Mouse (Mus musculus) hindbrain, embryonic 10.5 days (tissue): Measurements from ENCODE around the gene Slc25a21. TPM values are rescaled to one million over a fixed set of nuclear protein-coding genes. Genes with fewer than 3 reads are reported as not detected.

Source experiments
- DNase-seq: peaks from one replicate; pipeline ENCODE4 v3.0.0-alpha.2; 2017; ENCODE audit warnings: low spot score
- H3K27ac ChIP-seq: fragments of 300-500 bp; sonication (generic); 2 replicates; pipeline ENCODE4 v1.5.1; 2016; ENCODE audit warnings: mild to moderate bottlenecking, moderate library complexity
- H3K27me3 ChIP-seq: fragments of 300-500 bp; sonication (generic); 2 replicates; pipeline ENCODE4 v1.6.1; 2016; ENCODE audit warnings: mild to moderate bottlenecking; ENCODE audit not compliant: poor library complexity, insufficient read depth, severe bottlenecking
- H3K36me3 ChIP-seq: fragments of 300-500 bp; sonication (generic); 2 replicates; pipeline ENCODE4 v1.6.1; 2016; ENCODE audit warnings: mild to moderate bottlenecking, moderate library complexity
- H3K4me1 ChIP-seq: fragments of 300-500 bp; sonication (generic); replicated peaks from 2 replicates; pipeline ENCODE4 v1.6.1; 2016; ENCODE audit warnings: mild to moderate bottlenecking
- H3K4me3 ChIP-seq: fragments of 300-500 bp; sonication (generic); 2 replicates; pipeline ENCODE4 v1.5.1; 2016; ENCODE audit warnings: mild to moderate bottlenecking, moderate library complexity
- H3K9me3 ChIP-seq: fragments of 300-500 bp; sonication (generic); 2 replicates; pipeline ENCODE4 v1.6.1; 2016; ENCODE audit warnings: mild to moderate bottlenecking, moderate library complexity
- WGBS: fragments of 180-500 bp; shearing (Covaris S2); methylation state at CpG from one replicate; pipeline ENCODE4 v1.1.7; 2016; 5-methylcytosine and 5-hydroxymethylcytosine counted together
- polyA plus RNA-seq: library from polyadenylated mRNA; unstranded; fragments of >200 nt; fragmentation: Nextera tagmentation; extraction: Ambion mirVana; gene quantifications from 2 replicates; pipeline ENCODE4 v1.2.1, GENCODE M21; 2016

Gene Slc25a21
- polyA plus RNA-seq, 1 experiment from 2014 or later, result 1.3 TPM

DNA sequence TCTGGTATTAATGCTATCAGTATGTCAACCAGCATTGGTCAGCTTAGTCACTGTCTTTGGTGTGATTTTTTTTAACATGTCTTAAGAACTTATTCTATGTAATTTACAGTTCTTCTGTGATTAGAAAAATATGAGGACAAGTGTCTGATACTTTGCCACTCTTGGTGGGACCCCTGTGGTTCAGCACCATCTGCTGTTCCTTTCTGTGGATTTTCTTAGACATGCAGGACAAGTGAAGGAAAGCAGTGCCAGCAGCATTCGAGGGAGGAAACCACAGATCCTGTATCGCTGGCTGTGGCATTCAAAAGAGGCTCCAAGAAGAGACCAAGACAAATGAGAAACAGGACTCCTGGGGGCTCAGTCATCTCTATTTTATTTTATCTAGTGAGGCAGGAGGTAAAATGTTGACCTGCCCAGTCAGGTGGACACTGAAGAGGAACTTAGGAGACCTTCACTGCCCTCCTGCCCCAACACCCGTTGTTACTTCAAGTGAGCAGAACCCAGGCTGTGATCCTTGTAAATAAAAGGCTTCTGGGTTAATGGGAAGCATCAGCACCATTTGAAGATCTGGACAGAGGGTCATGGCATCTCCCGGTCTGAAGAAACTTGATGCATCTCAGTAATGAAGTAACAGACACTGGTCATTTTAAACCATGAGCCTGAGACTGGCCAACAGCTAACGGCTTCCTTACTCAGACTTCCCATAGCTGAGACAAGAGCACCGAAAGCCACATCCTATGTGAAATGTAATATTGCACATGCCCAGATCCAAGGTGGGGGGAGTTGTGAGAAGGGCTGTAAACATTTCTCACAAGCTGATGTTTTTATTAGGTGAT, 306.2 kb downstream of the Slc25a21 start:
- H3K36me3 ChIP-seq, result no peaks in the 10 kb centered on the region
- H3K4me3 ChIP-seq, result no peak overlapping the region
- no peak for DNase-seq
- H3K9me3 ChIP-seq, result no peaks in the 10 kb centered on the region
- WGBS, result 63% methylated on average over 6 of the region's 6 CpGs
- H3K4me1 ChIP-seq, result peaks cover 5% of the 10 kb centered on the region
- H3K27ac ChIP-seq, result no peak overlapping the region
- peaks cover 5% of the 10 kb centered on the region; the same call in 1 of the 2 replicates for H3K27me3 ChIP-seq

DNA sequence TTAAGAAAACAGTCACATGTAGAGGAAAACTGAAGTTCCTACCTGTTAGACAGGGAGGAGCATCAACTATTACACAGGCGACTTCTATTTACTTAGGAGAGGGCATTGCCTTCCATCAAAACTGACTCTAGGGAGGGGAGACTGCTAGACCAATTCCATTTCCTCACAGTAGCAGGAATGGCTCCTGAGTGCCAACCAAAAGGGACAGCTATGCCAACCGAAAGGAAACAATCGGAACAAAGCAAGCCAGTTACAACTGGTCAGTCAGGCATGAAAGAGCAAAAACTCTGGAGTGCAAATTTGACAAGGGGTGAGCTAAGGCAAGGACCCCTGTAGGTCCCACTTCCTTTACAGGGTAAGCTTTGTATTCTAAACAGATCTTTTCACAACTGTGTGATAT, 319.5 kb downstream of the Slc25a21 start:
- 37% methylated on average over 3 of the region's 3 CpGs for WGBS
- Histone ChIP-seq H3K27me3 (no peaks in the 10 kb centered on the region), H3K27ac (no peak overlapping the region), H3K36me3 (no peaks in the 10 kb centered on the region), H3K9me3 (no peaks in the 10 kb centered on the region), H3K4me3 (no peak overlapping the region), H3K4me1 (peaks cover 19% of the 10 kb centered on the region; the same call in 1 of the 2 replicates)
- DNase-seq, result no peak

DNA sequence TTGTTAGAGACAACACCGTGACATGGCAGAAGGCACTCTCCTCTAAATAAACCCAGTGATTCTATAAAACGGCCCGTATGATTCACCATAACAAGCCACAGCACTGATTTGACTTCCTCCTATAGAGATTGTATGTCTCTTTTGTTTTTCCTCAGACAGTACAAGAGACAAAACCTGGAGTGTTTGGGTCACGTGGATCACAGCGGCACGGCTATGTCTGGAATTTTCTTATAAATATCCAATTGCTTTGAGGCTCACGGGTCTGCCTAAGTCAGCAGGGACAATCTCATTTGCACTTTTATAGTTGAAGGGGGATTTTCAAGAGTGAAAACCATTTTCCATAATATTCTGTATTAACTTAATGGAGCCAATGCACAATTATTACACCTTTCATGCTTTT, 320.7 kb downstream of the Slc25a21 start:
- DNase-seq, result no peak
- H3K36me3 ChIP-seq, result no peaks in the 10 kb centered on the region
- WGBS, result 43% methylated on average over 7 of the region's 7 CpGs

DNA sequence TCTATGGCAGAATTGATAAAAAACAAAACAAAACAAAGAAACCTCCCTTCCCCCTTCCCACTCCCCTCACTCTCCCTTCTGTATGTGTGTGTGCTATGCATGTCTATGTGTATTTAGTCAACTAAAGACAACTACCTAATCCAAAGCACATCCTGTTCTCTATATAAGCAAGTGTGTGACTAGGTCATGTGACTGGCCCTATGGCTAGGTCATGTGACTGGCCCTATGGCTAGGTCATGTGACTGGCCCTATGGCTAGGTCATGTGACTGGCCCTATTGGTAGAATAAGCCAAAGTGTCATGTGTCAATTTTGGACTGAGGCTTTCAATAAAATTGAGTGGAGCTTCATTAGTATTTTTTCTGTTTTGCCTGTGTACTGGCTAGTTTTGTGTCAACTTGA, 324.1 kb downstream of the Slc25a21 start:
- DNase-seq, result no peak
- Histone ChIP-seq H3K27me3 (no peaks in the 10 kb centered on the region), H3K9me3 (no peaks in the 10 kb centered on the region), H3K4me3 (no peak overlapping the region), H3K27ac (no peak overlapping the region), H3K4me1 (peaks cover 12% of the 10 kb centered on the region; the same call in 1 of the 2 replicates), H3K36me3 (no peaks in the 10 kb centered on the region)

More for the DNA sequence above, 320.7 kb downstream of the Slc25a21 start:
- no peaks in the 10 kb centered on the region for H3K27me3 ChIP-seq
- H3K9me3 ChIP-seq, result no peaks in the 10 kb centered on the region
- H3K27ac ChIP-seq, result no peak overlapping the region
- H3K4me3 ChIP-seq, result no peak overlapping the region
- peaks cover 19% of the 10 kb centered on the region; the same call in 1 of the 2 replicates for H3K4me1 ChIP-seq

DNA sequence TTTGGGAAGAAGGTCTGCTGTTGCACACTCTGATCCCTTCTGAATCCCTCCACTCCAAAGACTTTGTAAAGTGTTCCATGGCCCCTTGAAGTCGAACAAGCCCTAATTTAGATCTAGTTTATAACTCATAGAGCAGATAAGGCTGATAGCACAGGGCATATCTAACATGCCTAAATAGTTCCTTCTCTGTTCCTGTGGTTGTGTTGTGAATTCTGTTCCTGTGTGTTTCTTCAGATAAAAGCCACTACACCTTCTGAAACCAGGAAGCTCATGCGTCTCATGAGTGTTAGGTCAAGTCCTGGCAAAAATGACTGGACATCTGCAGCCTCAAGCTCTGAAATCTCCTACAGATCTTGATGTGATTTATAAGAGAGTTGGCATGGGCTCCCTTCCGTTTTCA, 326.7 kb downstream of the Slc25a21 start:
- Histone ChIP-seq H3K27ac (no peak overlapping the region), H3K36me3 (no peaks in the 10 kb centered on the region), H3K9me3 (no peaks in the 10 kb centered on the region), H3K4me1 (no peaks in the 10 kb centered on the region), H3K27me3 (no peaks in the 10 kb centered on the region), H3K4me3 (no peak overlapping the region)
- 88% methylated on average over 3 of the region's 3 CpGs for WGBS
- DNase-seq, result no peak

DNA sequence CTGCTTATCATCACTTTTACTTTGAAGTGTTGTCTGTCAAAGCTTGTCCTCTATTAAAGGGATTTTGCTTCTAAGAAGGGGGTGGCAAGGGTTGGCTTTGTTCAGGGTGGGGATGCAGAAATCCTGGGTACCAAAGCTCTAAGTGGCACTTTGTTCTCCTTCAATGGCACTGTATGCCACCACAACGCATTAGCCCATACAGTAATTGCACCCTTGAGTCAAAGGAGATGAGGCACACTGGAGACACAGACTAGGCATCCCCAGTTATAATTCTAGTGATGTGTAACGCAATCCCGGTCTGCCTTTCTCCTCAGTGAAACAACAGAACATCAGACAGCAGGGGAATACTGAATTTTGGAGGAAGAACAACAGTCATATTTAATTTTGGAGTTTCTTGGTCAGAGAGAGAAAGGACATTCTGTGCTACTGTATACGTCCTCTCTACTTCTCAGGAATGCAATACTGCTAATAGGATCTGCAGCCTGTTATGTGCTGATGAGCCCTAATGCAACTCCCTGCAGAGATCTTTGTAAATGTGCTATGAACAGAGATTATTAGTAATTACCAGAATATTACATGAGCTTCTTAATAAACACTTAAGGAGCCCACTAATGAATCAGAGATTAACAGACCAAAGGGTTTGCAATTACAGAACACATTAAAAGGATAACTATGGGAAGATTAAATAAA, 333.3 kb downstream of the Slc25a21 start:
- H3K27ac ChIP-seq, result no peak overlapping the region
- WGBS, result 86% methylated on average over 4 of the region's 4 CpGs
- no peak for DNase-seq
- H3K4me3 ChIP-seq, result no peak overlapping the region
- H3K4me1 ChIP-seq, result no peaks in the 10 kb centered on the region
- no peaks in the 10 kb centered on the region for H3K27me3 ChIP-seq
- no peaks in the 10 kb centered on the region for H3K9me3 ChIP-seq
- no peaks in the 10 kb centered on the region for H3K36me3 ChIP-seq

DNA sequence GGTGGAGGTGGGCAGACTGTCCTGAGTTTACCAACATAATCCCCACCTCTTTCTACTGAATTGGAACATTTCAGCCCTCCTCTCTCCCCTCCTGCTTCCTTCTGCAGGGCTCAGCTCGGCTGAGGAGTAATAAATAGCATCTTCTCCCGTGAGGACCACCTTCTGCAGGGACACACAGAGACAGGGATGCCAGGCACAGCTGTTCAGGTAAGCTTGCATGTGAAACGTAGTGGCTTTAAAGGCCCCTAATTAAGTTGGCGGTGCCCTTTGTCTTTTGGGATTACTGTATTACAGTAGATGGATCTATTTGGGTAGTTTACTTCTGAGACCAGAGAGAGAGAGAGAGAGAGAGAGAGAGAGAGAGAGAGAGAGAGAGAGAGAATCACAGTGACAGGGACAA, 344.6 kb downstream of the Slc25a21 start:
- no peak overlapping the region for H3K4me3 ChIP-seq
- no peaks in the 10 kb centered on the region for H3K9me3 ChIP-seq
- no peaks in the 10 kb centered on the region for H3K27me3 ChIP-seq
- H3K36me3 ChIP-seq, result no peaks in the 10 kb centered on the region
- no peak overlapping the region for H3K27ac ChIP-seq
- DNase-seq, result no peak
- WGBS, result 52% methylated on average over 4 of the region's 4 CpGs
- H3K4me1 ChIP-seq, result no peaks in the 10 kb centered on the region

GRCm38 (mm10) chr12:56851464-56851863, 345.8 kb downstream of the Slc25a21 start:
- H3K27me3 ChIP-seq, result no peaks in the 10 kb centered on the region
- no peak overlapping the region for H3K4me3 ChIP-seq
- H3K9me3 ChIP-seq, result no peaks in the 10 kb centered on the region
- no peak for DNase-seq
- no peak overlapping the region for H3K27ac ChIP-seq
- WGBS, result 55% methylated on average over 3 of the region's 3 CpGs
- H3K36me3 ChIP-seq, result no peaks in the 10 kb centered on the region
- H3K4me1 ChIP-seq, result no peaks in the 10 kb centered on the region

DNA sequence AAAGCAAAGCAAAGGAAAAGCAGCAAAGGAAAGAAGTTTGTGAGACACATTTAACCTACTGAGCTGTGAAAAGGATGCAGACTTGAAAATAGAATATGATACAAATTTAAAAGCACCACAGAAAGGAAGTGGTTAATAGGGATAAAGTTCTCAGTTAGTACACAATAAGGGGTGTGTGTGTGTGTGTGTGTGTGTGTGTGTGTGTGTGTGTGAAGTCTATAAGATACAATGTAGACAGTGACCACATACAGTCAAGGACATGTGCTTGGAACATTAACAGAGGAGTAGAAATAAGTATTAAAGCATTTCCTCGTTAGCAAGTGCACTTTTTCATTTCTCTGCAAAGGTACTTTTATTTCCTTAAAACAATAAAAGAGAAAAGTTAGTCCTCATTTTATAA, 367.3 kb downstream of the Slc25a21 start:
- Histone ChIP-seq H3K27me3 (peaks cover 6% of the 10 kb centered on the region), H3K4me3 (no peak overlapping the region), H3K27ac (no peak overlapping the region), H3K4me1 (peaks cover 17% of the 10 kb centered on the region), H3K9me3 (no peaks in the 10 kb centered on the region), H3K36me3 (no peaks in the 10 kb centered on the region)
- 80% methylated on average over 1 of the region's 1 CpGs for WGBS
- no peak for DNase-seq

DNA sequence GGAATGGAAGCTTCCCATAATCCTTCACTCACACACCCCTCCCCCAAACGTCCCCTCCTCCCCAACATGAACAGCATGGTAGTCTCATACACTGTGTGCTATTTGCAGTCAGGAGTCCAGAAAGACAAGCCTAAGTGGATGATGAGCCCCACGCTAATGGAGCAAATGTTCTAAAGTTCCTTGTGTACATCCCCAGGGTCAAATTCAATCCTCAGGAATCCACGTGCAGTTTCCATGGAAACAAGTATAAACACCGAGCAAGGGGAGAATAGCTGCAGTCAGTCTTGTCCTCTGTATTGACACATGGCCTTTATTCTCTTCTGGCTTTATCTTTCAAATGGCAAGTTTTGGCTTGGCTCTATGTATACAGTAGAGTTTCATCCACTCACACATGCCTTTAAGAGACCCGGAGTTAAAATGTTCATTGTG, 367.8 kb downstream of the Slc25a21 start:
- Histone ChIP-seq H3K27ac (peak overlapping the region; percentile 67), H3K36me3 (no peaks in the 10 kb centered on the region), H3K9me3 (no peaks in the 10 kb centered on the region), H3K27me3 (peaks cover 6% of the 10 kb centered on the region), H3K4me1 (peaks cover 17% of the 10 kb centered on the region), H3K4me3 (peak overlapping the region; percentile 42)
- peak; percentile 63 for DNase-seq
- 16% methylated on average over 5 of the region's 5 CpGs for whole genome bisulfite sequencing

GRCm38 (mm10) chr12:56827808-56828384, 369.4 kb downstream of the Slc25a21 start:
- no peak for DNase-seq
- H3K27ac ChIP-seq, result no peak overlapping the region
- no peak overlapping the region for H3K4me3 ChIP-seq
- H3K36me3 ChIP-seq, result no peaks in the 10 kb centered on the region
- H3K4me1 ChIP-seq, result peaks cover 17% of the 10 kb centered on the region
- peaks cover 5% of the 10 kb centered on the region for H3K27me3 ChIP-seq
- no peaks in the 10 kb centered on the region for H3K9me3 ChIP-seq
- WGBS, result 86% methylated on average over 8 of the region's 8 CpGs

DNA sequence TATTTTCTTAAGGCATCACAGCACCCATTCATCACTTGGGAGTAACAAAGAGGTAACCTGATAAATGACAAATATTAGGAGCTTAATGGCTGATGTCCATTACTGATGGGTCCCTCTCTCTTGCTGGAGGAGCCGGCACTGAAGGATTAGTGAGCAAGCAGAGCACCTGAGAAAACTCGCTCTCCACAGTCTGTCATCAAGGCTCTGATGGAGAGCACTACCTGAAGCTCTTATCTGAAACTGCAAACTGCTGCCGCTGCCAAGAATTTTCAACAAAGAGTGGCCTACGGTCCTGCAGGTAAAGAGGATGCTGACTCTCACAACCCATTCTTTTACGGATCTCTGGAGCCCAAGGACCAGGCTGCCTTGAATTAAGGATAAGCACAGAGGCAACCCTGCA, 372.6 kb downstream of the Slc25a21 start:
- no peaks in the 10 kb centered on the region for H3K27me3 ChIP-seq
- H3K9me3 ChIP-seq, result no peaks in the 10 kb centered on the region
- H3K4me3 ChIP-seq, result no peak overlapping the region
- 78% methylated on average over 5 of the region's 5 CpGs for WGBS
- no peaks in the 10 kb centered on the region for H3K36me3 ChIP-seq
- no peak overlapping the region for H3K27ac ChIP-seq
- DNase-seq, result no peak
- peaks cover 13% of the 10 kb centered on the region for H3K4me1 ChIP-seq

GRCm38 (mm10) chr12:56822122-56822521, 375.1 kb downstream of the Slc25a21 start:
- Histone ChIP-seq H3K4me3 (no peak overlapping the region), H3K27me3 (no peaks in the 10 kb centered on the region), H3K4me1 (no peaks in the 10 kb centered on the region), H3K27ac (no peak overlapping the region), H3K36me3 (no peaks in the 10 kb centered on the region), H3K9me3 (no peaks in the 10 kb centered on the region)
- 74% methylated on average over 2 of the region's 2 CpGs for WGBS
- DNase-seq, result no peak
